Mouse (Mus musculus): ENCODE measurements around the gene Dpep1. TPM values are rescaled to one million over a fixed set of nuclear protein-coding genes. Genes with fewer than 3 reads are reported as not detected.
A peak's percentile ranks its signal among the peaks of the same experiment; 100 is the strongest.
"Not testable (repeated sequence)": the region's sequence is repeated elsewhere in the genome, so short reads cannot be mapped to it uniquely, and the experiment has no call there.

Dpep1 gene
- total RNA-seq, 2 experiments from 2014 or later = not detected

GRCm38 (mm10) chr8:123199864-123200263 lies 13.8 kb downstream of the Dpep1 start:
- intact Hi-C loops (cut with DNase I) = loop anchor here (5.0 kb wide), 2 partner anchors 93 to 363 kb away; no protein-coding TSS in a partner anchor
- DNase-seq (ENCODE audit: extremely low spot score in 1 of 2, low spot score in 2 of 2) = no peak

- intact Hi-C loops (cut with DNase I) = loop anchor here (5.0 kb wide), 1 partner anchor 95 kb away; no protein-coding TSS in a partner anchor
- DNase-seq (ENCODE audit: extremely low spot score in 1 of 2, low spot score in 2 of 2) = peak; percentile 64 to 75
Measured at GRCm38 (mm10) chr8:123202288-123202687, 16.2 kb downstream of the Dpep1 start.

- no peak for DNase-seq (ENCODE audit: extremely low spot score in 1 of 2, low spot score in 2 of 2)
- intact Hi-C loops (cut with DNase I) = loop anchor here (5.0 kb wide), 1 partner anchor 96 kb away; no protein-coding TSS in a partner anchor
Measured at GRCm38 (mm10) chr8:123203571-123203970, 17.5 kb downstream of the Dpep1 start.

- intact Hi-C loops (cut with DNase I) = no loop called here
Measured at GRCm38 (mm10) chr8:123211876-123212275, 25.8 kb downstream of the Dpep1 start.

DNA sequence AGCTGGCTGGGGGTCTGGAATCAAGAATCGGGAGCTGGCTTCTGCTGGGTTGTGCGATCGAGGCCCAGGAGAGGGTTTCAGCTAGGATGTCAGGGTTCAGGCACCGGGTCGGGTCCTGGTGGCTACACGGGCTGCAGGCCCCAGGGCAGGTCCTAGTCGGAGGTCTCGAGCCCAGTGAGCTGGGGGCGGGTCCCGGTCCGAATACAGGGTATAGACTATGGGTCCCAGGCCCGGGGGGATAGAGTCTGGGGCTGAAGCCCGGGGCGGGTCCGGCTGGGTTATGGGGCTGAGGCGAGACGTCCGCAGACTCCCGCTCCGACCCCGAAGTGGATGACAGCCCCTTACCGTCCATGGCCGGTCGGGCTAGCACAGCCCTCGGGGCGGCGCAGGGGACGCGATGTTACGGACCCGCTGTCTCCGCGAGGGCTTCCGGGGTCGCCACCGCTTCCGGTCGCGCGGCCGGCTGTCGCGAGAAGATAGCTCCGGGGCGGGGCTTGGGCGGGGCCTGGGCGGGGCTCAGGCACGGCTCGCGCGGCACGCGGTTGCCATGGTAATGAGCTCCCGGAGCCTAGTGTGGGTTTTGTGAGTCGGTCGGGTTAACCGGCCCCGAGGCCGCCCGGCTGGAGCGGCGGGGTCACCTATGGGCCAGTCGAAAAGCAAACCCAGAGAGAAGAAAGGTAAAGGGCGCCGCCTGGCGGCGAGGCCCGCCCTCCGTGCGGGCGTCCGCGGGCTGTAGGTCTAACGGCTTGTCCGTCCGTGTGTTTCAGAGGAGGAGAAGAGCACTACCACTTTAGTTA lies 26.5 kb downstream of the Dpep1 start, which contains the start of the genes Chmp1a and Spata33:
Gene Chmp1a, minus strand, starts transcription at position 443 of the 797 bp plus-strand sequence.
Gene Spata33, plus strand, starts transcription at position 512 of the 797 bp plus-strand sequence.
- intact Hi-C loops (cut with DNase I) = no loop called here
- DNase-seq (ENCODE audit: extremely low spot score in 1 of 2, low spot score in 2 of 2) = peak; percentile 89 to 94

More at GRCm38 (mm10) chr8:123211876-123212275, 25.8 kb downstream of the Dpep1 start:
- DNase-seq (ENCODE audit: extremely low spot score in 1 of 2, low spot score in 2 of 2) = no peak

GRCm38 (mm10) chr8:123213118-123213772 lies 27.2 kb downstream of the Dpep1 start:
- no peak for DNase-seq (ENCODE audit: extremely low spot score in 1 of 2, low spot score in 2 of 2)
- intact Hi-C loops (cut with DNase I) = no loop called here

GRCm38 (mm10) chr8:123215430-123215829 lies 29.4 kb downstream of the Dpep1 start:
- DNase-seq (ENCODE audit: extremely low spot score in 1 of 2, low spot score in 2 of 2) = no peak
- intact Hi-C loops (cut with DNase I) = no loop called here

- DNase-seq (ENCODE audit: extremely low spot score in 1 of 2, low spot score in 2 of 2) = no peak
- intact Hi-C loops (cut with DNase I) = no loop called here
Measured at GRCm38 (mm10) chr8:123220917-123221316, 34.9 kb downstream of the Dpep1 start.

DNA sequence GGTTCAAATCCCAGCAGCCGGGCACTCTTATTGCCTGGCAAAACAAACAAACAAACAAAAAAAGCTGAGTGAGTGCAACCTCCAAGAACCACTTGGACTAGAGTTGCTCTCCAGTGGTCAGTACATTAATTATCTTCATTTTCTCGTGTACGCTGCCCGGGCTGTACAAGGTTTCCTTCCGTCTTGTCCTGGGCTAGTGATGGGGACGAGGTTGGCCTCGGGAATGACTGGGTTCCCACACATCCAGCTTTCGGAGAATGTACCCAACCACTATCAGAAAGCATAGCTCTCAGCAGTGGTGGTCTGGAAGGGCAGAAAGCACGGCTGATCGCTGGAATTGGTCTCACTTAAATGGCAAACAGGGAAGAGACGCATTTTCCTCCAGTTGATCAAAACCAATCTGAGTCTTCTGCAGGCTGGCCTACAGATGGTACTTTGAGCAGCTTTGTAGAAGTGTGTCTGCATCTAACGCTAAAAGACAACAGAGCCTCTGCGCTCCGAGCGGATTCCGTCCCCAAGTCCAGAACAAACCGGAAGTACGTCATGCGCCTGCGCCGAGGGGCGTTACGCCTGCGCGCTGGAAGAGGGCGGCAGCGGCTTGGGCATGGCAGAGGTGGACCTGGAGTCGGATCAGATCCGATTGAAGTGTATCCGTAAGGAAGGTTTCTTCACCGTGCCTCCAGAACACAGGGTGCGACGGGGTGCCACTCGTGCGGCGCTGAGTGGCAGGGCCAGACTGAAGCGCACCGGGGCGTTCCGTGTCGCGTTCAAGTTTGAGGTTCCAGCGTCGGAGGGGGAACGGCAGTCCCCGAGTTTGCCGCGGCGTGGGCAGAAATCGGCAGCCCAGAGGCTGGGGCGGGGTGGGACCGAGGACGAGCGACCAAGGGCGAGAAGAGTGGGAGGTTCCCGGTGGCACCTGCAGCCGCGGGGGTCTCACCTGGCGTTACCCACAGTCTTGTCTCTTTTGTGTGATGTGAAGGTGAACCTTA lies 38.5 kb downstream of the Dpep1 start, which contains the start of gene Cdk10:
Gene Cdk10, plus strand, starts transcription at position 565 of the 989 bp plus-strand sequence.
- peak; percentile 90 to 95 for DNase-seq (ENCODE audit: extremely low spot score in 1 of 2, low spot score in 2 of 2)
- intact Hi-C loops (cut with DNase I) = no loop called here

GRCm38 (mm10) chr8:123228416-123228815 lies 42.4 kb downstream of the Dpep1 start:
- DNase-seq (ENCODE audit: extremely low spot score in 1 of 2, low spot score in 2 of 2) = no peak
- intact Hi-C loops (cut with DNase I) = no loop called here

GRCm38 (mm10) chr8:123230326-123230725 lies 44.3 kb downstream of the Dpep1 start:
- intact Hi-C loops (cut with DNase I) = not testable (repeated sequence)

GRCm38 (mm10) chr8:123231742-123232141 lies 45.7 kb downstream of the Dpep1 start:
- no peak for DNase-seq (ENCODE audit: extremely low spot score in 1 of 2, low spot score in 2 of 2)
- intact Hi-C loops (cut with DNase I) = no loop called here

More at GRCm38 (mm10) chr8:123230326-123230725, 44.3 kb downstream of the Dpep1 start:
- not testable (repeated sequence) for DNase-seq (ENCODE audit: extremely low spot score in 1 of 2, low spot score in 2 of 2)

DNA sequence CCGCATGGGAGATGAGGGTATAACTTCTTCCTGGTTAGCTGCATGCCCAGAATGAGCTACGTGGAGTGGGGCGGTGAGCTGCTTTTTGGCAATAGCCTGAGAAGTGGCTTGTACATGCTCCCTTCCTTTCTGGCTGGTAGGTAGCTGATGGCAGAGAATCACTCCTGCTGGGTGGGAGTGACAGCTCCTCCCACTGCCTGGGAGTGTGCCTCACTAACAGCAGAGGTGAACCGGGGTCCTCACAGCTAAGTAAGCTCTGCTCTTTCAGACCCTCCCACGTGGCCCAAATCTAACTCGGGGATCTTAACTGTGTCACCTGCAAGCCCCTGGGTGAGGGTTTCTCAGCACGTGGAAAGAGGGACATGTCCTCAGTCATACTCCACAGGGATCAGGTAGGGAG lies 46.5 kb downstream of the Dpep1 start:
- intact Hi-C loops (cut with DNase I) = no loop called here
- DNase-seq (ENCODE audit: extremely low spot score in 1 of 2, low spot score in 2 of 2) = no peak

DNA sequence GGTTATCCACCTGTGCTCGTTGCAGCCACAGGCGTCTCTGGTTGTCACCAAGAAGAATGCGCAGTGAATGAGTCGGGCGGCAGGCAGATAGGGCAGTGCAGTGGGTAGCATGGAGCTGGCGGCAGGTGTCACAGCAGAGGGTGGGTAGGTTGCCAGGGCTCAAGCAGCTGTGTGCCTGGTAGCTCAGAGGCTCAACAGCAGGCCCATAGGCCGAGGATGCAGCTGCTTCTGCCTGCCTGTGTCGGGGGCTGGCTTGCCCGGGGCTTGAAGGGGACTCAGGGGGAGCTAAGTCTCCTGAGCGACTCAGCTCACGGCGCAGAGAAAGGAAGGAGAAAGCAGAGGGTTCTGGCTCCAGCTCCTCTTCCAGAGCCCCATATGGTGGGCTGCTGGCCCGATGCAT lies 47.3 kb downstream of the Dpep1 start:
- DNase-seq (ENCODE audit: extremely low spot score in 1 of 2, low spot score in 2 of 2) = no peak
- intact Hi-C loops (cut with DNase I) = no loop called here

DNA sequence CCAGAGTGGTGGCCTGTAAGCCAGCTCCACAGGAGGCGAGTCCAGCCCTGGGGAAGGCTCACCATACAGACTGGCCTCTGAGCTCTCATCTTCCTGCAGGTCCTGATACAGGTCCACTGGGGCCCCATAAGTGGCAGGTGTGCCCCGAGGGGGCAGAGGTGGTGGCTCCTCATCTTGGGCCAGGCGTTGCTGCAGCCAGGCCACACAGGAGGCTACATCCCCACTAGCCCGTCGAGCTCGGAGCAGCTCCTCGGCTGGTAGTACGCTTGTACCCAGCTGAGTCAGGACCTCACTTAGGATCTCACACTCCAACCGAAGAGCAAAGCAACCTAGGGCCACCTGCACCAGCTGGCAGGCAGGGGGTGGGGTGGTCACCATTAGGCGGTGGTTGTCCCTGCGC lies 47.7 kb downstream of the Dpep1 start:
- intact Hi-C loops (cut with DNase I) = no loop called here
- no peak for DNase-seq (ENCODE audit: extremely low spot score in 1 of 2, low spot score in 2 of 2)

- DNase-seq (ENCODE audit: extremely low spot score in 1 of 2, low spot score in 2 of 2) = peak; percentile 75 to 77
- intact Hi-C loops (cut with DNase I) = no loop called here
Measured at GRCm38 (mm10) chr8:123234918-123235519, 49.0 kb downstream of the Dpep1 start.

GRCm38 (mm10) chr8:123235520-123236497 lies 49.8 kb downstream of the Dpep1 start, which contains the start of gene Spata2l:
Gene Spata2l (minus strand): TSS chr8:123236233.
- intact Hi-C loops (cut with DNase I) = no loop called here
- DNase-seq (ENCODE audit: extremely low spot score in 1 of 2, low spot score in 2 of 2) = peak; percentile 74 to 91

Measured in left cerebral cortex, postnatal 10 days (tissue).